ENCODE assay signal across 8 mouse cellular contexts in genomic region chr11:30198091-30198675, GRCm38 (mm10).
DNase-seq lines count a peak whose midpoint lies in the region; ATAC-seq and TF ChIP-seq lines count a peak whose summit lies in the region.

No protein-coding gene starts in this region.

- no peak for TF ChIP-seq CTCF in E14TG2a.4 (conservative IDR thresholded peaks at IDR 0.05; ENCODE audit: low read length)

- peaks cover 2% of the 10 kb centered on the region; the same call in 1 of the 2 replicates for H3K36me3 ChIP-seq in E14TG2a.4 (ENCODE audit: insufficient read depth, low read length)

- H3K27me3 ChIP-seq in E14TG2a.4 (ENCODE audit: insufficient read depth, low read length), result no peaks in the 10 kb centered on the region

- peak; percentile 28; the same call in 1 of the 2 replicates for ATAC-seq in erythroid progenitor cell, adult 5-6 weeks (replicated peaks; ENCODE audit: low FRiP score, poor library complexity, severe bottlenecking)
- peak; percentile 88 for ATAC-seq in megakaryocyte-erythroid progenitor cell, adult 5-6 weeks (replicated peaks; ENCODE audit: low FRiP score, low TSS enrichment, poor library complexity, severe bottlenecking)

- H3K4me3 ChIP-seq in E14TG2a.4 (replicated peaks; ENCODE audit: low read length), result peak overlapping the region; percentile 87

- H3K4me1 ChIP-seq in E14TG2a.4 (replicated peaks; ENCODE audit: low read depth, low read length), result peaks cover 47% of the 10 kb centered on the region

- H3K9me3 ChIP-seq in E14TG2a.4 (ENCODE audit: low read length), result no peaks in the 10 kb centered on the region

- intact Hi-C loops in heart, postnatal 25 days (cut with DNase I), result loop anchor here (5.0 kb wide), 1 partner anchor 36 kb away; no protein-coding TSS in a partner anchor

- DNase-seq in brain, adult 2 months (ENCODE audit: low read depth, low spot score), result peak; percentile 67
- DNase-seq in heart, postnatal 25 days (ENCODE audit: low spot score), result peak; percentile 30
- peak; percentile 79 to 87 for DNase-seq in kidney, postnatal 4 days
- peak; percentile 33 for DNase-seq in right cerebral cortex, postnatal 25 days
- DNase-seq in urinary bladder, postnatal 4 days (ENCODE audit: low spot score in 2 of 2), result peak; percentile 58 to 62

Comparison
In these comparisons a context has a peak if more than half of its experiments do, and no peak if none do; other contexts are left out.
1. Peak in every context shown above with its lines: DNase-seq, ATAC-seq and H3K4me3 ChIP-seq.
2. DNase-seq: peak in every context shown above with its lines; median percentile 83 in kidney, postnatal 4 days; 67 in brain, adult 2 months; 60 in urinary bladder, postnatal 4 days; 33 in right cerebral cortex, postnatal 25 days; 30 in heart, postnatal 25 days.